8 mouse cellular contexts compared by ENCODE assay signal in the genomic region with DNA sequence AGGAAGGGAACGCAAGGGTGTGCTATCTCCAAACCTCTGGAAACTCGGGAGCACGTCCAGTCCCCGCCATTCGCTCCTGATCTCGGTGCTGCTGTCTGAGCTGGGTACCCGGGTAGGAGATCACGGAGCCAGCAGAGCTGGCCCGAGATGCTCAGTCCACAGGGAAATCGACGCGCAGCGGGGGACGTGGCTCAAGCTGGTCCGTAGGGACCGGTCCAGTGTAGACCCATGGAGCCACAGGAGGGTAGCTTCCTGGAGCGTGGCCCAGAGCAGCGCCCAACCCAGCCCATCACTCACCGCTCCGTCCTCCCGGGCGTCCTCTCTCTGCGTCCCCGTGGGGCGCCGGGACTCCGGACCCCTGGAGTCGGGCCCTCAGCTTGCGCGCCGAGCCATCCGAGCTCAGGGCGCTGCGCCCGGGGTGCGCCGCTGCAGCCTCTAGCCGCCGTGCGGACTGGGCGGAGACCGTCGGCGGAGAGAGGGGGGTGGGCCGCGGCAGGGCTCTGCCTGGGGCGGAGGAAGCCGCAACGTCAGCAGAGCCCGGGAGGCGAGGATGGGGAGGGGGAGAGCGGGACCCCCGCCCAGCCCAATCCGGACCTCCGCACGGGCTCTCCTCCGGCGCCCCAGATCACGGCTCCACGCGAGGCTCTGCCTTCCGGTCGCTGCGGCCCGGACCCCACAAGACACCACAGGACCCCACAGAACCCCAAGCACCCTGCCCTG. TPM values are rescaled to one million over a fixed set of nuclear protein-coding genes. Genes with fewer than 3 reads are reported as not detected.
DNase-seq lines count a peak whose midpoint lies in the region; ATAC-seq and TF ChIP-seq lines count a peak whose summit lies in the region.

No protein-coding gene starts in this region.

- TF ChIP-seq CTCF in C2C12 (IDR thresholded peaks at IDR 0.05; ENCODE audit: control insufficient read depth, insufficient read depth, insufficient read length): no peak
- 0 out of 2 replicates have a peak, but pooled peaks have one; percentile 10 for TF ChIP-seq CTCF in embryonic fibroblast, embryonic 13.5 days (IDR thresholded peaks at IDR 0.05; ENCODE audit: borderline replicate concordance, insufficient read depth, low read length)
- no peak for TF ChIP-seq CTCF in liver, embryonic 14.5 days (IDR thresholded peaks at IDR 0.05; ENCODE audit: low read depth)

- H3K9ac ChIP-seq in heart, embryonic 13.5 days: peak overlapping the region; percentile 94
- peak overlapping the region; percentile 89 for H3K9ac ChIP-seq in kidney, embryonic 16.5 days (replicated peaks; ENCODE audit: low read length)
- peak overlapping the region; percentile 48 for H3K9ac ChIP-seq in liver, embryonic 14.5 days (replicated peaks)
- H3K9ac ChIP-seq in stomach, embryonic 16.5 days (ENCODE audit: low read length): peak overlapping the region; percentile 84

- peak; percentile 71 to 83 for DNase-seq in adrenal gland, postnatal 36 days
- no peak for DNase-seq in liver, embryonic 14.5 days (ENCODE audit: low read depth in 3 of 3, low spot score in 3 of 3)
- peak; percentile 6 to 20 for DNase-seq in natural killer cell, adult 2 months (ENCODE audit: low spot score in 2 of 2)

- H3K27me3 ChIP-seq in C2C12 (ENCODE audit: control insufficient read depth, insufficient read depth, insufficient read length): no peaks in the 10 kb centered on the region
- no peaks in the 10 kb centered on the region for H3K27me3 ChIP-seq in heart, embryonic 13.5 days (replicated peaks)
- no peaks in the 10 kb centered on the region for H3K27me3 ChIP-seq in kidney, embryonic 16.5 days (ENCODE audit: insufficient read depth, low read length)
- peaks cover 24% of the 10 kb centered on the region for H3K27me3 ChIP-seq in liver, embryonic 14.5 days (ENCODE audit: control insufficient read depth, insufficient read depth, low read length)
- H3K27me3 ChIP-seq in stomach, embryonic 16.5 days (ENCODE audit: control insufficient read depth, insufficient read depth, low read length): no peaks in the 10 kb centered on the region

- peak overlapping the region; percentile 72 for H3K4me3 ChIP-seq in C2C12 (ENCODE audit: insufficient read depth, poor library complexity, severe bottlenecking)
- H3K4me3 ChIP-seq in embryonic fibroblast, embryonic 13.5 days (ENCODE audit: insufficient read depth, low read length): peak overlapping the region; percentile 85
- peak overlapping the region; percentile 90 for H3K4me3 ChIP-seq in heart, embryonic 13.5 days
- peak overlapping the region; percentile 78 for H3K4me3 ChIP-seq in kidney, embryonic 16.5 days (ENCODE audit: low read length)
- peak overlapping the region; percentile 57 to 64 for H3K4me3 ChIP-seq in liver, embryonic 14.5 days (ENCODE audit: insufficient read depth in 1 of 2, low read depth in 2 of 2, low read length in 2 of 2)
- peak overlapping the region; percentile 79 for H3K4me3 ChIP-seq in stomach, embryonic 16.5 days (replicated peaks; ENCODE audit: low read length)

- no peaks in the 10 kb centered on the region for H3K9me3 ChIP-seq in heart, embryonic 13.5 days
- no peaks in the 10 kb centered on the region for H3K9me3 ChIP-seq in kidney, embryonic 16.5 days (ENCODE audit: low read length)
- no peaks in the 10 kb centered on the region for H3K9me3 ChIP-seq in liver, embryonic 14.5 days (ENCODE audit: control insufficient read depth, low read length)
- H3K9me3 ChIP-seq in stomach, embryonic 16.5 days (replicated peaks; ENCODE audit: control insufficient read depth, low read length): no peaks in the 10 kb centered on the region

- peak overlapping the region; percentile 99 for H3ac ChIP-seq in C2C12 (ENCODE audit: control insufficient read depth, insufficient read length, low read depth)

- peak overlapping the region; percentile 97 for H3K27ac ChIP-seq in embryonic fibroblast, embryonic 13.5 days (ENCODE audit: insufficient read depth, low read length)
- H3K27ac ChIP-seq in heart, embryonic 13.5 days (replicated peaks): peak overlapping the region; percentile 93
- peak overlapping the region; percentile 88 for H3K27ac ChIP-seq in kidney, embryonic 16.5 days (ENCODE audit: low read length)
- no peak overlapping the region for H3K27ac ChIP-seq in liver, embryonic 14.5 days
- H3K27ac ChIP-seq in stomach, embryonic 16.5 days (ENCODE audit: low read length): peak overlapping the region; percentile 93

- H3K36me3 ChIP-seq in C2C12 (ENCODE audit: control insufficient read depth, insufficient read depth): peaks cover 9% of the 10 kb centered on the region
- H3K36me3 ChIP-seq in heart, embryonic 13.5 days: 0 out of 2 replicates have a peak, but pooled peaks cover 6% of the 10 kb centered on the region
- no peaks in the 10 kb centered on the region for H3K36me3 ChIP-seq in kidney, embryonic 16.5 days (ENCODE audit: insufficient read depth, low read length)
- H3K36me3 ChIP-seq in liver, embryonic 14.5 days (replicated peaks; ENCODE audit: control insufficient read depth, insufficient read depth, low read depth): no peaks in the 10 kb centered on the region
- H3K36me3 ChIP-seq in stomach, embryonic 16.5 days (ENCODE audit: control insufficient read depth, insufficient read depth, low read length): no peaks in the 10 kb centered on the region

- TF ChIP-seq EP300 in liver, embryonic 14.5 days (IDR thresholded peaks at IDR 0.05; ENCODE audit: low read depth): no peak

- WGBS in heart, embryonic 13.5 days: under 1% methylated on average over 65 of the region's 65 CpGs
- 0% methylated on average over 53 of the region's 65 CpGs for WGBS in kidney, embryonic 16.5 days
- WGBS in liver, embryonic 14.5 days (ENCODE audit: insufficient replicate concordance): under 1% methylated on average over 57 of the region's 65 CpGs
- 0% methylated on average over 61 of the region's 65 CpGs for WGBS in stomach, embryonic 16.5 days

- peaks cover 39% of the 10 kb centered on the region for H3K79me3 ChIP-seq in C2C12 (ENCODE audit: low read depth)

- H3K79me2 ChIP-seq in C2C12 (ENCODE audit: control insufficient read depth, insufficient read depth): peaks cover 50% of the 10 kb centered on the region

- peak; percentile 68 for TF ChIP-seq POLR2A in embryonic fibroblast, embryonic 13.5 days (IDR thresholded peaks at IDR 0.05; ENCODE audit: low read depth, low read length)

- ATAC-seq in heart, embryonic 13.5 days (ENCODE audit: extremely low read depth, insufficient number of reproducible peaks, low FRiP score, low TSS enrichment): peak; percentile 83
- peak; percentile 98 for ATAC-seq in kidney, embryonic 16.5 days (ENCODE audit: low FRiP score, low TSS enrichment)
- ATAC-seq in liver, embryonic 14.5 days (ENCODE audit: insufficient read depth): peak; percentile 75
- ATAC-seq in stomach, embryonic 16.5 days (ENCODE audit: insufficient read depth, low FRiP score): peak; percentile 95

- H3K4me1 ChIP-seq in embryonic fibroblast, embryonic 13.5 days (ENCODE audit: control insufficient read depth, insufficient read depth, low read length): 0 out of 2 replicates have a peak, but pooled peaks cover 3% of the 10 kb centered on the region
- H3K4me1 ChIP-seq in heart, embryonic 13.5 days: peaks cover 22% of the 10 kb centered on the region
- 0 out of 2 replicates have a peak, but pooled peaks cover 4% of the 10 kb centered on the region for H3K4me1 ChIP-seq in kidney, embryonic 16.5 days (ENCODE audit: insufficient read depth, low read length)
- no peaks in the 10 kb centered on the region; a peak in 1 of 4 replicates for H3K4me1 ChIP-seq in liver, embryonic 14.5 days (replicated peaks; ENCODE audit: control insufficient read depth in 2 of 2, insufficient read depth in 2 of 2, low read length in 1 of 2)
- peaks cover 9% of the 10 kb centered on the region; the same call in 1 of the 2 replicates for H3K4me1 ChIP-seq in stomach, embryonic 16.5 days (ENCODE audit: control insufficient read depth, insufficient read depth, low read length)

- peak overlapping the region; percentile 81 for H3K4me2 ChIP-seq in heart, embryonic 13.5 days
- H3K4me2 ChIP-seq in kidney, embryonic 16.5 days (replicated peaks; ENCODE audit: low read depth, low read length): peak overlapping the region; percentile 61
- H3K4me2 ChIP-seq in liver, embryonic 14.5 days (ENCODE audit: low read depth): peak overlapping the region; percentile 62
- peak overlapping the region; percentile 79 for H3K4me2 ChIP-seq in stomach, embryonic 16.5 days (ENCODE audit: low read depth, low read length)

TF ChIP-seq in C2C12, 6 proteins besides CTCF, POLR2A, EP300 and RAD21:
- TF ChIP-seq CEBPB (IDR thresholded peaks at IDR 0.05; ENCODE audit: low read depth): no peak
- no peak for TF ChIP-seq FOSL1 (IDR thresholded peaks at IDR 0.05; ENCODE audit: insufficient read depth, low read length, poor library complexity, severe bottlenecking)
- TF ChIP-seq USF1 (IDR thresholded peaks at IDR 0.05; ENCODE audit: low read depth): no peak
- TF ChIP-seq MYOG (IDR thresholded peaks at IDR 0.05; ENCODE audit: control insufficient read depth, extremely low read depth, insufficient read length): no peak
- no peak for TF ChIP-seq MYOD1 (IDR thresholded peaks at IDR 0.05; ENCODE audit: control insufficient read depth, insufficient read length, low read depth)
- TF ChIP-seq MAX (IDR thresholded peaks at IDR 0.05): no peak

RNA-seq across cellular contexts. Expression of gene Dse, which starts 0.6 kb away (rescaled TPM):
- polyA plus RNA-seq in C2C12 (2012; fragmentation: generic; extraction: Trizol): 8.7 TPM
- total RNA-seq in adrenal gland, postnatal 36 days (2021): 10 to 100 TPM in 1 of 2 experiments, 1 to 10 TPM in 1; 8.2 to 14.2 TPM
- 77.3 and 81.1 TPM in 2 replicates for polyA plus RNA-seq in embryonic fibroblast, embryonic 13.5 days (2011; ENCODE audit: insufficient read length, low read depth, missing spikeins)
- polyA plus RNA-seq in heart, embryonic 13.5 days (2015; fragmentation: Nextera tagmentation; extraction: Ambion mirVana): 13.6 and 15.2 TPM in 2 replicates
- polyA plus RNA-seq in kidney, embryonic 16.5 days (2015; fragmentation: Nextera tagmentation; extraction: Ambion mirVana): 24.7 and 25.4 TPM in 2 replicates
- polyA plus RNA-seq in liver, embryonic 14.5 days (2012; rRNA removed): 2.7 and 2.8 TPM in 2 replicates
- polyA plus RNA-seq in liver, embryonic 14.5 days (2014; fragmentation: Nextera tagmentation; extraction: Ambion mirVana): 5.7 and 6.1 TPM in 2 replicates
- 20.0 and 21.3 TPM in 2 replicates for polyA plus RNA-seq in stomach, embryonic 16.5 days (2015; fragmentation: Nextera tagmentation; extraction: Ambion mirVana)

Comparison
In these comparisons a context has a peak if more than half of its experiments do, and no peak if none do; other contexts are left out.
1. DNase-seq: peak in adrenal gland, postnatal 36 days (2 of 2) and natural killer cell, adult 2 months (2 of 2); none in liver, embryonic 14.5 days (0 of 3).
2. Peak in every context shown above with its lines, with median percentiles within 50 percentile points of each other: H3K4me3 ChIP-seq, ATAC-seq, H3K4me2 ChIP-seq and H3K9ac ChIP-seq.